Mouse (Mus musculus): ENCODE results near the gene Trmt10a. TPM values are rescaled to one million over a fixed set of nuclear protein-coding genes. Genes with fewer than 3 reads are reported as not detected.
"Not testable (repeated sequence)": the region's sequence is repeated elsewhere in the genome, so short reads cannot be mapped to it uniquely, and the experiment has no call there.

Gene Trmt10a
- polyA plus RNA-seq, 1 experiment from 2014 or later = 13.6 TPM

DNA sequence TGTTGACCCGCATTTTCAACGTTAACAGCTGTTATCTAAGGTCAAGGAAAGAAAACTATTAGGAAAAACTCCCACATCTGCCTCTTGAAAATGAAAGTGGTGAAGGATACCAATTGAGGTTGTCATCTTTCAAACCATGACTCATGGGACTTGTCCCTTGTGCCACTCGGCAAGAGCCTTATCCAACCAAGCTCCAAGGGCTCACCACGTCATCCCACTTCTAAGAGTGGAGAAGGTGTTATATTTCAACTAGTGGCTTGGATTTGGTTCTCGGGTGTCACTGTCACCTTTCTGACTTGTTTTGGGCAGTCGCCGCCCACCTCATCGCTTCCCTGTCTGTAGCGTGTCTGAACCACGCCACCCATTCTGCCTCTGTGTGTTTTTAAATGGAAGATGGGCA, 19.4 kb upstream of the Trmt10a start:
- Histone ChIP-seq H3K4me3 (ENCODE audit: low read depth, low read length) (no peak overlapping the region), H3K4me2 (ENCODE audit: low read length) (no peak overlapping the region), H3K9me3 (ENCODE audit: control insufficient read depth, low read length) (no peaks in the 10 kb centered on the region), H3K27ac (ENCODE audit: low read depth) (no peak overlapping the region), H3K27me3 (replicated peaks; ENCODE audit: control insufficient read depth, insufficient read depth, low read length) (no peaks in the 10 kb centered on the region), H3K4me1 (replicated peaks; ENCODE audit: control insufficient read depth, insufficient read depth, low read length) (no peaks in the 10 kb centered on the region), H3K36me3 (ENCODE audit: control insufficient read depth, insufficient read depth, low read length) (no peaks in the 10 kb centered on the region), H3K9ac (ENCODE audit: low read length) (no peak overlapping the region)
- DNase-seq (ENCODE audit: low spot score) (peak; percentile 24), ATAC-seq (replicated peaks; ENCODE audit: low FRiP score, low TSS enrichment, low read depth) (no peak)
- 82% methylated on average over 10 of the region's 10 CpGs for WGBS

DNA sequence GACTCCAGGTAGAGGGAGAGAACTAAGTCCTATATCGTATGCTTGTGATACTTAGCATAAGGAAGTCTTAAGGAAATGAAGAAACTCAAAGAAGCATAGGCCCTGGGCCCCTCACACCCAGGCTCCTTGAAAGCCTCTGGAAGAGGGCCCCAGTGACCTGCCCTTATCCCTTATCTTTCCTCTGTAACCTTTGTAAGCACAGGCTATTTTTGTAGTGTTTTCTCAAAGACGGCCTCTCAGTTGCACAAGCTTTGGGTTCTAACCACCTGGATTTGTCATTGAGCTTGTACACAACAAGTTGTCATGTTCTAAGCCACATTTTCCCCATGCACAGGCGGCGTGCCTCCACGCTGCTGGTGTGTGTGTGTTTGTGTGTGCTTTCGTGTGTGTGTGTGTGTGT, 14.1 kb upstream of the Trmt10a start:
- no peak for ATAC-seq (replicated peaks; ENCODE audit: low FRiP score, low TSS enrichment, low read depth)
- H3K4me1 ChIP-seq (replicated peaks; ENCODE audit: control insufficient read depth, insufficient read depth, low read length) = no peaks in the 10 kb centered on the region
- H3K9me3 ChIP-seq (ENCODE audit: control insufficient read depth, low read length) = no peaks in the 10 kb centered on the region
- 82% methylated on average over 6 of the region's 6 CpGs for WGBS
- H3K27me3 ChIP-seq (replicated peaks; ENCODE audit: control insufficient read depth, insufficient read depth, low read length) = no peaks in the 10 kb centered on the region
- no peak overlapping the region for H3K4me3 ChIP-seq (ENCODE audit: low read depth, low read length)
- DNase-seq (ENCODE audit: low spot score) = peak; percentile 29
- H3K27ac ChIP-seq (ENCODE audit: low read depth) = no peak overlapping the region
- no peak overlapping the region for H3K9ac ChIP-seq (ENCODE audit: low read length)
- no peaks in the 10 kb centered on the region for H3K36me3 ChIP-seq (ENCODE audit: control insufficient read depth, insufficient read depth, low read length)
- no peak overlapping the region for H3K4me2 ChIP-seq (ENCODE audit: low read length)

DNA sequence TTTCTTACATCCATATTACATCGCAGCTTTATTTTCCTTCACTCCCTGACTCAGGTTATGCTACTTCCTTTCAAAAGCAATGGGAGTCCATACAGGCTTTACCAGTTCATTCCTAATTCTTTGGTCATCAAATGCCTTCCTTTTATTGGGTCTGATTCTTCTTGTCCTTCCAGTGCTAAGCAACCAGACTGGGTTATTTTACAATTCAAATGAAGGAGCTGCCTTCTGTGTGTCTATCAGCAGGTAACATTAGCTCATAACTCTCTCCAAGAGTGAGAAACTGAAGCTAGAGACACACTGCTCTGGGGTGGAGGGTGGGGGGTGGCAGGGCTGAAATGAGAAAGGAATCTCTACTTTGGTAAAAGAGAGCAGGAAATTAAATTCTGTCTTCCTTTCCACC, 12.6 kb upstream of the Trmt10a start:
- 77% methylated on average over 1 of the region's 1 CpGs for WGBS
- H3K9ac ChIP-seq (ENCODE audit: low read length) = no peak overlapping the region
- no peaks in the 10 kb centered on the region for H3K27me3 ChIP-seq (replicated peaks; ENCODE audit: control insufficient read depth, insufficient read depth, low read length)
- H3K36me3 ChIP-seq (ENCODE audit: control insufficient read depth, insufficient read depth, low read length) = no peaks in the 10 kb centered on the region
- 0 out of 2 replicates have a peak overlapping the region, but pooled peaks have one; percentile 1 for H3K4me3 ChIP-seq (ENCODE audit: low read depth, low read length)
- no peaks in the 10 kb centered on the region for H3K4me1 ChIP-seq (replicated peaks; ENCODE audit: control insufficient read depth, insufficient read depth, low read length)
- no peaks in the 10 kb centered on the region for H3K9me3 ChIP-seq (ENCODE audit: control insufficient read depth, low read length)
- no peak overlapping the region; the same call in 1 of the 2 replicates for H3K4me2 ChIP-seq (ENCODE audit: low read length)
- ATAC-seq (replicated peaks; ENCODE audit: low FRiP score, low TSS enrichment, low read depth) (no peak), DNase-seq (ENCODE audit: low spot score) (peak; percentile 43)
- peak overlapping the region; percentile 16; the same call in 1 of the 2 replicates for H3K27ac ChIP-seq (ENCODE audit: low read depth)

DNA sequence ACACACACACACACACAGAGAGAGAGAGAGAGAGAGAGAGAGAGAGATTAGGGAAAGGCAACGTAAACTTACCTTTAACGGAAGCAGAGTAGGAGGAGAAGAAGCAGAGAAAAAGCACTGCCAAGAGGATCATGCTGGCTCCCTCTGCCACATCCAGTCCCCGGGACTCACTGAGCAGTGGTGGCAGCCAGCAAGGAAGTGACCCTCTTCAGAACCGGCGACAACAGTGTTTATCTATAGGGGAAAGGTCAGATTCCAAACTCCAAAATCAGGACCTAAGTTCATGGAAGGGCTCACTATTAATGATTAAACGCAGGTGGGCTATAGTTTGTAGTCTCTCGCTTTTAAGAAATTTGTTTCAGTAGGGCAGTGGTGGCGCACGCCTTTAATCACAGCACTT, 12.1 kb upstream of the Trmt10a start:
- Histone ChIP-seq H3K36me3 (ENCODE audit: control insufficient read depth, insufficient read depth, low read length) (no peaks in the 10 kb centered on the region), H3K9me3 (ENCODE audit: control insufficient read depth, low read length) (no peaks in the 10 kb centered on the region), H3K4me2 (ENCODE audit: low read length) (no peak overlapping the region), H3K4me3 (ENCODE audit: low read depth, low read length) (0 out of 2 replicates have a peak overlapping the region, but pooled peaks have one; percentile 1), H3K9ac (ENCODE audit: low read length) (no peak overlapping the region), H3K27ac (ENCODE audit: low read depth) (peak overlapping the region; percentile 16; the same call in 1 of the 2 replicates), H3K4me1 (replicated peaks; ENCODE audit: control insufficient read depth, insufficient read depth, low read length) (no peaks in the 10 kb centered on the region), H3K27me3 (replicated peaks; ENCODE audit: control insufficient read depth, insufficient read depth, low read length) (no peaks in the 10 kb centered on the region)
- WGBS = 48% methylated on average over 9 of the region's 9 CpGs
- DNase-seq (ENCODE audit: low spot score) (peak; percentile 50), ATAC-seq (replicated peaks; ENCODE audit: low FRiP score, low TSS enrichment, low read depth) (0 out of 2 replicates have a peak, but pooled peaks have one; percentile 42)

DNA sequence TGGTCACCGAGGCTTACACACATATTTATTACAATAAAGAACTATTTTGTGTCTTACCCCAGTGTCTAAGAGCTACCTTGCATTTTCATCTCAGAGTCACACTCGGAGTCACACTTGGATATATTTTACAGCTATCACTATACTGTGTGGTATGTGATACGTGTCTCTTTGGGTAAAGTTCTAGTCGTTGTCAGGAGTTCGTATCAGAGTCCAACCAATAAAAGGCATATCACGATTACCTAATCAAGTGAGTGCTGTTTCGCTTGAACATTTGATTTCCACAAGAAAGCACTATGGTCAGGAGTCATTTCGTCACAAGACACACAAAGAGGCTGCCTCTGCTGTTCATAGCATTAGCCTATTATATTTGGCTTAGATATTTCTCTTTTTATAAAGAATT, 9.8 kb upstream of the Trmt10a start:
- Histone ChIP-seq H3K4me3 (ENCODE audit: low read depth, low read length) (no peak overlapping the region), H3K4me2 (ENCODE audit: low read length) (no peak overlapping the region), H3K9ac (ENCODE audit: low read length) (no peak overlapping the region), H3K27ac (ENCODE audit: low read depth) (no peak overlapping the region), H3K27me3 (replicated peaks; ENCODE audit: control insufficient read depth, insufficient read depth, low read length) (no peaks in the 10 kb centered on the region), H3K36me3 (ENCODE audit: control insufficient read depth, insufficient read depth, low read length) (no peaks in the 10 kb centered on the region), H3K4me1 (replicated peaks; ENCODE audit: control insufficient read depth, insufficient read depth, low read length) (no peaks in the 10 kb centered on the region), H3K9me3 (ENCODE audit: control insufficient read depth, low read length) (no peaks in the 10 kb centered on the region)
- 87% methylated on average over 8 of the region's 8 CpGs for WGBS
- DNase-seq (ENCODE audit: low spot score) = no peak
- ATAC-seq (replicated peaks; ENCODE audit: low FRiP score, low TSS enrichment, low read depth) = no peak

DNA sequence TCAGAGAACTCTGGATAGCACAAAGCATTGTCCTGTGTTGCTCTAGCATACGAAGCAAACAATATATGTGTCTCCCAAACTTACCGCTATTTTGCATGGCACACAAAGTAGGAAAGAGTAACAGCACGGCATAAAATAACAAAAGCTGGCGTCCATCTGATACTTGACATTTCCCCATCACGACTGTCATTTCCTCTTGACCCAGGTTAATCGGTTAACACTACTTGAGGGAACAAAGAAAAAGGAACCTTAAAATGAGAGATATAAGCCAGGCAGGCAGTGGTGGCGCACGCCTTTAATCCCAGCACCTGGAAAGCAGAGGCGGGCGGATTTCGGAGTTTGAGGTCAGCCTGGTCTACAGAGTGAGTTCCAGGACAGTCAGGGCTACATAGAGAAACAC, 9.3 kb upstream of the Trmt10a start:
- no peaks in the 10 kb centered on the region for H3K36me3 ChIP-seq (ENCODE audit: control insufficient read depth, insufficient read depth, low read length)
- no peaks in the 10 kb centered on the region for H3K9me3 ChIP-seq (ENCODE audit: control insufficient read depth, low read length)
- 81% methylated on average over 9 of the region's 11 CpGs for WGBS
- no peaks in the 10 kb centered on the region for H3K27me3 ChIP-seq (replicated peaks; ENCODE audit: control insufficient read depth, insufficient read depth, low read length)
- DNase-seq (ENCODE audit: low spot score) (peak; percentile 40), ATAC-seq (replicated peaks; ENCODE audit: low FRiP score, low TSS enrichment, low read depth) (no peak)
- H3K9ac ChIP-seq (ENCODE audit: low read length) = no peak overlapping the region
- no peak overlapping the region for H3K4me3 ChIP-seq (ENCODE audit: low read depth, low read length)
- no peaks in the 10 kb centered on the region for H3K4me1 ChIP-seq (replicated peaks; ENCODE audit: control insufficient read depth, insufficient read depth, low read length)
- H3K4me2 ChIP-seq (ENCODE audit: low read length) = no peak overlapping the region
- H3K27ac ChIP-seq (ENCODE audit: low read depth) = no peak overlapping the region

DNA sequence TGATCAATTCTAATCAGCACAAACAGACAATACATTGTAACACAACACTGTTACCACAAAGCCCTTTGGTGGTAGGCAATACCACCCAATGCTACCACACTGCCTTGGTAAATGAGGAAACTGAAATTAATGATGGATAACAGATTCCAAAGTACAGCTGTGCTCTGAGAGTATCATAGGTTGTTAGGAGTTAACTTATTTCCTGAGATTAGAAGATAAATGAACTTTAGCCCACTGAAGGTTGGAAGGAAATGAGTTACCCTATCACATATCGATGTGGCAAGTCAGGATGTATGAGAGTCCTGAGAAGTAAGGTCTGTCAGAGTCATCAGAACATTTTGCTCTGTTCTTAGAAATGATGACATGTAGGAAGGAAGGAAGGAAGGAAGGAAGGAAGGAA, 8.7 kb upstream of the Trmt10a start:
- no peak for ATAC-seq (replicated peaks; ENCODE audit: low FRiP score, low TSS enrichment, low read depth)
- no peaks in the 10 kb centered on the region for H3K27me3 ChIP-seq (replicated peaks; ENCODE audit: control insufficient read depth, insufficient read depth, low read length)
- H3K4me1 ChIP-seq (replicated peaks; ENCODE audit: control insufficient read depth, insufficient read depth, low read length) = no peaks in the 10 kb centered on the region
- WGBS = 73% methylated on average over 1 of the region's 1 CpGs
- H3K36me3 ChIP-seq (ENCODE audit: control insufficient read depth, insufficient read depth, low read length) = no peaks in the 10 kb centered on the region
- H3K4me3 ChIP-seq (ENCODE audit: low read depth, low read length) = no peak overlapping the region
- no peaks in the 10 kb centered on the region for H3K9me3 ChIP-seq (ENCODE audit: control insufficient read depth, low read length)
- no peak overlapping the region for H3K9ac ChIP-seq (ENCODE audit: low read length)
- H3K4me2 ChIP-seq (ENCODE audit: low read length) = no peak overlapping the region
- no peak for DNase-seq (ENCODE audit: low spot score)
- H3K27ac ChIP-seq (ENCODE audit: low read depth) = no peak overlapping the region

DNA sequence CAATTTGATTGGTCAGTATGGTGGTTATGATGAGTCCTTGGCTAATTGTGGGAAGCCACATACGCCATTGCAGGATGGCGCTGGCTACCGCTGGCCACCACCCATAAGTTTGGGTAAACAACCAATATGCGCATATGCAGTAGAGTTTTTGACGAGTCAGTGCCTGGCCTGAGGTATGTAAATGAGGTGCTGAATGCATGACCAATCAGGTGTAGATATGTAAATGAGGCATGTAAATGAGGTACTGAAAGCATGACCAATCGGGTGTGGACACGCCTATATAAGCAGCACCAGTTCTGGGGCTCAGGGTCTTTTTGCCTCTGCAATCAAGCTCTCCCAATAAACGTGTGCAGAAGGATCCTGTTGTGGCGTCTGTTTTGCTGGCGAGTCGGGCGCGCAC, 5.1 kb upstream of the Trmt10a start:
- H3K36me3 ChIP-seq (ENCODE audit: control insufficient read depth, insufficient read depth, low read length); H3K27ac ChIP-seq (ENCODE audit: low read depth); H3K9ac ChIP-seq (ENCODE audit: low read length); H3K4me2 ChIP-seq (ENCODE audit: low read length); H3K4me3 ChIP-seq (ENCODE audit: low read depth, low read length); H3K27me3 ChIP-seq (replicated peaks; ENCODE audit: control insufficient read depth, insufficient read depth, low read length); H3K9me3 ChIP-seq (ENCODE audit: control insufficient read depth, low read length); H3K4me1 ChIP-seq (replicated peaks; ENCODE audit: control insufficient read depth, insufficient read depth, low read length); ATAC-seq (replicated peaks; ENCODE audit: low FRiP score, low TSS enrichment, low read depth): not testable (repeated sequence)
- 95% methylated on average over 13 of the region's 13 CpGs for WGBS
- DNase-seq (ENCODE audit: low spot score) = peak; percentile 18

DNA sequence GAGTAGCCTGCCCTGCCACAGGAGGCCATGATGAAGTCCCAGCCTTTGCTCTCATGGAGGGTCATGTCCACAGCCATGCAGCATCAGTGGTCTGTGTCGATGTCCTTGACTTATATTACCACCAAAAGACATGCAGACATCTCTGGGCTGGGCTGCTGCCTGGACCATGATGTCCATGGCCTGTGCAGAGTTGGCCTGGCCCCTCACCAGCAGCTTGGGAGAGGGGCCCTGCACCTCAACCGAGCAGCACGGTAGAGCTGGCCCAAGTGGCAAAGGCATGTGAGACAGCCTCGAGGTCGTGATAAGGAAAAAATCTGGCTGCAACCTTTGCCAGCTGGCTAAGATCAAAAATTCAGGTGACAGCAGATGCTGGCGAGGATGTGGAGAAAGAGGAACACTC, 3.6 kb upstream of the Trmt10a start:
- DNase-seq (ENCODE audit: low spot score) (peak; percentile 32), ATAC-seq (replicated peaks; ENCODE audit: low FRiP score, low TSS enrichment, low read depth) (no peak)
- Histone ChIP-seq H3K36me3 (ENCODE audit: control insufficient read depth, insufficient read depth, low read length) (no peaks in the 10 kb centered on the region), H3K4me2 (ENCODE audit: low read length) (no peak overlapping the region), H3K27me3 (replicated peaks; ENCODE audit: control insufficient read depth, insufficient read depth, low read length) (no peaks in the 10 kb centered on the region), H3K27ac (ENCODE audit: low read depth) (no peak overlapping the region), H3K9me3 (ENCODE audit: control insufficient read depth, low read length) (no peaks in the 10 kb centered on the region), H3K4me1 (replicated peaks; ENCODE audit: control insufficient read depth, insufficient read depth, low read length) (no peaks in the 10 kb centered on the region), H3K4me3 (ENCODE audit: low read depth, low read length) (no peak overlapping the region), H3K9ac (ENCODE audit: low read length) (no peak overlapping the region)
- WGBS = 87% methylated on average over 6 of the region's 6 CpGs

Data from intestine, embryonic 14.5 days (tissue).